Mouse (Mus musculus) layer of hippocampus, adult 2 months (tissue): ENCODE results near the gene Vps53. TPM values are rescaled to one million over a fixed set of nuclear protein-coding genes. Genes with fewer than 3 reads are reported as not detected.

ENCODE experiments used
- DNase-seq, 2 experiments: peaks; one replicate each; pipeline ENCODE4 v3.0.0; 2022; ENCODE audit warnings: low spot score in 2 of 2
- H3K27ac ChIP-seq: fragments of 200-600 bp; 2 replicates; pipeline ENCODE4 v1.8.1; 2022
- H3K4me3 ChIP-seq: fragments of 200-600 bp; 2 replicates; pipeline ENCODE4 v1.8.1; 2022; ENCODE audit warnings: mild to moderate bottlenecking
- CTCF ChIP-seq: fragments of 200-600 bp; conservative IDR thresholded peaks from 2 replicates; pipeline ENCODE4 v1.8.1; 2022; ENCODE audit warnings: antibody characterized with exemption, mild to moderate bottlenecking, moderate library complexity
- total RNA-seq, 2 experiments: library from RNA; stranded (reverse); gene quantifications; 2 replicates each; pipeline ENCODE4 v1.2.3; 2021

Gene Vps53
- total RNA-seq, 2 experiments from 2014 or later = 97.1 to 103 TPM

DNA sequence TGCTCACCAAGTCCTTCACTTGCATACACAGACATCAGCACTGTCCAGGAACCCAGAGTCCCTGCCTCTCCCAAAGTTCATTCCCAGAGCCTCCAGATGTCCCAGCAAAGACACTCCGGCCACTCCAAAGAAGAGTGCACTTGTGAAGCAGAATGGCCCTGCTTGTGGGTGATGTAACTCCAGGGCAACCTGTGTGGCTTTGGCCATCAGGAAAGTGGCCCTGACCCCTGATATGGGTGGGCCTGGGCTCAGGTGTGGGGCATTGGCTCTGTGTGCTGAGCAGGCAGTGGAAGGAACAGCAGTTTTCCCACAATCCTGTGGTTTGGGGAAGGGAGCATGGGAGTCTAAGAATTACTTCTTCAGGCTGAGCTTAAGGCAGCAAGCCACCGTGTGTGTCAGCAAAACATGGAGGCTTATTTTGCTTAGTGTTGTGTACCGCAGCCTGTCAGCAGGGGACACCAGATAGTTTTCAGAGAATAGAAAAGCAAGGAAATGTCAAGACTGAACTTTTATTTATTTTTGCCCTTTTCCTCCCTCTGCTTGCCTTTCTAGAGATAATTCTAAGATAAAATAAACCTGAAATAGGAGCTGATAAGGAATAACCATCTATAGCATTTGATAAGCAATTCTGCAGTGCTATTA, 178.1 kb downstream of the Vps53 start:
- H3K27ac ChIP-seq = no peak overlapping the region
- DNase-seq = no peak
- TF ChIP-seq CTCF = peak; percentile 70
- no peak overlapping the region for H3K4me3 ChIP-seq

- Histone ChIP-seq H3K4me3 (no peak overlapping the region), H3K27ac (no peak overlapping the region)
- no peak for TF ChIP-seq CTCF
- DNase-seq = no peak
These were observed 178.7 kb downstream of the Vps53 start for GRCm38 (mm10) chr11:76000701-76001100.

DNA sequence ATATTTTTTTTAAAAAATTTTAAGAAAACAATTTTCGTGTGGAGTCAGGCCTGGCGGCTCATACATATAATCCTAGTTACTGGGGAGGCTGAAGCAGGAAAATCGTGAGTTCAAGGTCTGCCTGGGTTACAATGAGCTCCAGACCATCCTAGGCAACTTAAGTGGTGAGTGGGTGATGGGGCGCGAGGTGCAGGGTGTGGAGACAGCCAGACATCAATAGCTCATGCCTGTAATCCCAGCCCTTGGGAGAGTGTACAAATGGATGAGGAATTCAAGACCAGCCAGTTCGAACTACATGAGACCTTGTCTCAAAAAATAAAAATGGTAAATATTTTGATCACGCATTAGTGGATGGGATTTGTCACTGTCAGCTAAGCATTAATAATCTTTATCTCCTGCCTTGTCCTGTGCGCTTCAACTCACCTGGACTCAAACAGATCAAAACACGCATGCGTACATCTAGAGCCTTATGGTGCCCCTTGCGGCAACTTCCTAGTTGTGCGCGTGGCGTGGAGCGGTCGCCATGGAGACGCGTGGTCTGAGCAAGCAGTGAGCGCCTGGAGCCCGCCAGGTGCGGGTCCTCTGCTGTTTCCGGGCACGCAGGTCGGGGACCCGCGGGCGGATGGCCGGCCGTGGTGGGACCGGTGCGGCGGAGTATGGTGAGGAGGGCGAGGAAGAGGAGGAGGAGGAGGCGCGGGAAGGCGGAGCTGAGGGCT, 179.8 kb downstream of the Vps53 start, which contains the start of gene 1700016K19Rik:
Gene 1700016K19Rik, plus strand, starts transcription at position 473 of the 716 bp plus-strand sequence.
- peak; percentile 82 for TF ChIP-seq CTCF
- no peak within 1 kb of the TSS for H3K27ac ChIP-seq
- DNase-seq = peak; percentile 75 to 82

More for the DNA sequence above, 179.8 kb downstream of the Vps53 start, which contains the start of gene 1700016K19Rik:
- peak within 1 kb of the TSS; percentile 62 for H3K4me3 ChIP-seq

Other genes with a start within 250 kb of the Vps53 start
- 1 to 10 TPM; 4.8 to 6.3 TPM for gene Rph3al, start 241.2 kb downstream of the Vps53 start, total RNA-seq
- 1 to 10 TPM; 1.5 to 2.1 TPM for gene 1700016K19Rik, start 179.7 kb downstream of the Vps53 start, total RNA-seq
- gene Rflnb, start 151.9 kb downstream of the Vps53 start, total RNA-seq = 1 to 10 TPM; 7.0 to 9.5 TPM
- 10 to 100 TPM; 17.7 to 20.9 TPM for gene Fam57a, start within 50 bp of the Vps53 start, total RNA-seq
- 1 to 10 TPM in 1 of 2 experiments, under 1 TPM in 1; 0.91 to 1.6 TPM for gene Dbil5, start 38.0 kb upstream of the Vps53 start, total RNA-seq
- gene Gemin4, start 38.0 kb upstream of the Vps53 start, total RNA-seq = 1 to 10 TPM; 4.9 to 5.6 TPM
- 10 to 100 TPM; 15.7 to 18.3 TPM for gene Mrm3, start 64.1 kb upstream of the Vps53 start, total RNA-seq
- 10 to 100 TPM; 49.9 to 56.2 TPM for gene Glod4, start 64.1 kb upstream of the Vps53 start, total RNA-seq
- 10 to 100 TPM; 11.6 to 12.2 TPM for gene Nxn, start 219.5 kb upstream of the Vps53 start, total RNA-seq
- gene Timm22, start 227.3 kb upstream of the Vps53 start, total RNA-seq = 10 to 100 TPM; 28.6 to 29.4 TPM